Mouse (Mus musculus) lung, postnatal 0 days (tissue): ENCODE results near the gene Naa50.

ENCODE experiments used
- CTCF ChIP-seq: IDR thresholded peaks from 2 replicates; pipeline ENCODE4 v1.5.1; 2016; ENCODE audit warnings: antibody characterized with exemption, mild to moderate bottlenecking
- EP300 ChIP-seq: IDR thresholded peaks from 2 replicates; pipeline ENCODE4 v1.6.1; 2016; ENCODE audit warnings: antibody characterized with exemption, mild to moderate bottlenecking, control low read depth

DNA sequence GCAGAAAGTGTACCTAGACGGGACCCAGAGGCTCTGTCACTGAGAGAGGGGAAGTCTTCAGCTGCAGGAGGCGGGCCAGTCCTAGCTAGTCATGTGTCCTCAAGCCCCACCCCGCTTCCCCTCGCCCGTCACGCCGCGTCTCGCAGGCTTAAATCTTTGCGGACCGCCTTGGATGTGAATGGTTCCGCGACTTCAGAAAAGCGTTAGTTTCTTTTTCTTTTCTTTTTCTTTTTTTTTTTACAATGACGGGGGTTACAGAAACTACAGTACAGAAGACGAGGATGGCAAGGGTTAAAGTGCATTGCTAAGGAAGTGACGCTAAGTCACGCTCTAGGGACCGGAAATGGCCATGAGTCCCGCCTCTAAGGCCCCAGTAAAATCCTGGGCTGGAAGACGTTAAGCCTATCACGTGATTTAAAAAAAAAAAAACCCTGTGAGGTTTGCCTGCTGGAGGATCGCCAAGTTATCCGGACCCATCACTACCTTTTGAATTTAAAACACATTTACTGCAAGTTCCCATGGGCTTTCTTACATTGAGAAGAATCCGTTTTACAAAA is 573 bp upstream of the Naa50 start:
- TF ChIP-seq CTCF (no peak), EP300 (peak; percentile 90)
